14 mouse cellular contexts compared by ENCODE assay signal in the genomic region with DNA sequence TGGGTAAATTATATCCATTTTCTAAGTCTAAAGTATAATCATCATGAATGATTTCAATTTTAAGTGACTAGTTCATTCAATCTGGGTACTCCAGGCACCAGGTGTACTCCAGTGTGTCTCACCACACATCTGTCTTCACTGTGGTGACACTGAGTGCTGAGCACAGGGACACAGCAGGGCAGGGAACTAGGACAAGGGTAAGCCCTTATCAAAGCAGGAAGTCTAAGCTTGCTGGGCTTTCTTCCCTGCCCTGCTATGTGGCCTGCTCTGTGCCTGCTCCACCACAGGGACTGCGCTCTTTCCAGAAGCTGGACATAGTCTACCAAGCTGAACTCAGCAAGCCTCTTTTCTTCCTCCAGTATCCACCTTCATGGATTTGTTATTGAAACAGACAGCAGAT. TPM values are rescaled to one million over a fixed set of nuclear protein-coding genes. Genes with fewer than 3 reads are reported as not detected.
DNase-seq lines count a peak whose midpoint lies in the region; ATAC-seq and TF ChIP-seq lines count a peak whose summit lies in the region.
"Had no signal": no experiment of that assay in that cellular context is flagged by ENCODE, and none has a peak within 500 bp of the region (broad histone marks: within the 10 kb centered on the region; RNA-seq: fewer than 3 reads in every experiment).

No protein-coding gene starts in this region.

- WGBS in liver, adult 2 months = 44% methylated on average over 1 of the region's 1 CpGs
- WGBS in heart, adult 2 months = 17% methylated on average over 1 of the region's 1 CpGs
- 88% methylated on average over 1 of the region's 1 CpGs for WGBS in intestine, embryonic 15.5 days
- 95% methylated on average over 1 of the region's 1 CpGs for WGBS in forebrain, embryonic 16.5 days

- H3K36me3 ChIP-seq in liver, adult 2 months (ENCODE audit: control insufficient read depth, insufficient read depth, low read length) = no peaks in the 10 kb centered on the region
- H3K36me3 ChIP-seq in heart, adult 2 months (ENCODE audit: control insufficient read depth, insufficient read depth, low read length) = peaks cover 3% of the 10 kb centered on the region
- H3K36me3 ChIP-seq in intestine, embryonic 15.5 days = no peaks in the 10 kb centered on the region
- no peaks in the 10 kb centered on the region for H3K36me3 ChIP-seq in forebrain, embryonic 16.5 days (ENCODE audit: control insufficient read depth, insufficient read depth)
- H3K36me3 ChIP-seq: midbrain, embryonic 15.5 days; neural tube, embryonic 15.5 days had no signal

- H3K4me1 ChIP-seq in liver, adult 2 months (ENCODE audit: control insufficient read depth, insufficient read depth, low read length) = no peaks in the 10 kb centered on the region
- H3K4me1 ChIP-seq in heart, adult 2 months (ENCODE audit: control insufficient read depth, insufficient read depth, low read length) = peaks cover 6% of the 10 kb centered on the region
- H3K4me1 ChIP-seq in intestine, embryonic 15.5 days (replicated peaks) = 0 out of 2 replicates have a peak, but pooled peaks cover 2% of the 10 kb centered on the region
- H3K4me1 ChIP-seq in forebrain, embryonic 16.5 days (replicated peaks; ENCODE audit: control insufficient read depth, insufficient read depth, low read length) = no peaks in the 10 kb centered on the region
- H3K4me1 ChIP-seq: embryonic facial prominence, embryonic 10.5 days; limb, embryonic 13.5 days; neural tube, embryonic 15.5 days had no signal

- H3K27me3 ChIP-seq in liver, adult 2 months (ENCODE audit: control insufficient read depth, insufficient read depth, low read length) = no peaks in the 10 kb centered on the region
- H3K27me3 ChIP-seq in heart, adult 2 months (ENCODE audit: control insufficient read depth, insufficient read depth, low read length) = no peaks in the 10 kb centered on the region
- no peaks in the 10 kb centered on the region for H3K27me3 ChIP-seq in intestine, embryonic 15.5 days (replicated peaks)
- no peaks in the 10 kb centered on the region for H3K27me3 ChIP-seq in forebrain, embryonic 16.5 days (replicated peaks; ENCODE audit: control insufficient read depth, insufficient read depth, low read length)
- H3K27me3 ChIP-seq: limb, embryonic 13.5 days; midbrain, embryonic 15.5 days; neural tube, embryonic 15.5 days had no signal

- TF ChIP-seq EP300 in heart, adult 2 months (IDR thresholded peaks at IDR 0.05; ENCODE audit: insufficient read depth, low read depth, low read length) = peak; percentile 81

- TF ChIP-seq POLR2A in liver, adult 2 months (IDR thresholded peaks at IDR 0.05; ENCODE audit: extremely low read depth, insufficient read depth, low read length) = no peak
- TF ChIP-seq POLR2A in heart, adult 2 months (IDR thresholded peaks at IDR 0.05; ENCODE audit: insufficient read depth, low read depth, low read length) = no peak

- DNase-seq in liver, adult 2 months (ENCODE audit: extremely low read depth, low read depth, low spot score) = peak; percentile 69
- DNase-seq in liver = no peak
- peak; percentile 31 to 56 for DNase-seq in heart, adult 2 months
- DNase-seq in cerebellum, adult 8-10 months = no peak
- DNase-seq in cerebellum, postnatal 4 days (ENCODE audit: low spot score in 2 of 2) = no peak
- DNase-seq: forebrain, postnatal 0 days had no signal

- H3K4me2 ChIP-seq in intestine, embryonic 15.5 days (replicated peaks) = no peak overlapping the region
- no peak overlapping the region for H3K4me2 ChIP-seq in forebrain, embryonic 16.5 days (ENCODE audit: low read length)
- H3K4me2 ChIP-seq: hindbrain, embryonic 14.5 days; limb, embryonic 13.5 days; midbrain, embryonic 15.5 days; neural tube, embryonic 15.5 days had no signal

- no peak overlapping the region for H3K27ac ChIP-seq in liver, adult 2 months (replicated peaks; ENCODE audit: insufficient read depth, low read depth, low read length)
- peak overlapping the region; percentile 57 for H3K27ac ChIP-seq in heart, adult 2 months
- no peak overlapping the region for H3K27ac ChIP-seq in intestine, embryonic 15.5 days
- no peak overlapping the region for H3K27ac ChIP-seq in forebrain, embryonic 16.5 days (ENCODE audit: low read length)
- H3K27ac ChIP-seq: embryonic facial prominence, embryonic 10.5 days; hindbrain, embryonic 14.5 days; limb, embryonic 13.5 days; midbrain, embryonic 15.5 days; neural tube, embryonic 15.5 days had no signal

- H3K9me3 ChIP-seq in intestine, embryonic 15.5 days = no peaks in the 10 kb centered on the region
- H3K9me3 ChIP-seq in forebrain, embryonic 16.5 days (ENCODE audit: control insufficient read depth, low read length) = no peaks in the 10 kb centered on the region
- H3K9me3 ChIP-seq: embryonic facial prominence, embryonic 10.5 days; limb, embryonic 13.5 days; midbrain, embryonic 15.5 days; neural tube, embryonic 15.5 days had no signal

- H3K9ac ChIP-seq in liver, adult 2 months (ENCODE audit: low read depth, low read length) = no peak overlapping the region
- no peak overlapping the region for H3K9ac ChIP-seq in heart, adult 2 months (ENCODE audit: low read depth, low read length)
- H3K9ac ChIP-seq in intestine, embryonic 15.5 days = no peak overlapping the region
- H3K9ac ChIP-seq in forebrain, embryonic 16.5 days (replicated peaks; ENCODE audit: low read depth, low read length) = no peak overlapping the region
- H3K9ac ChIP-seq: forebrain, postnatal 0 days; hindbrain, embryonic 14.5 days; limb, embryonic 13.5 days; midbrain, embryonic 15.5 days; neural tube, embryonic 15.5 days had no signal

- ATAC-seq in intestine, embryonic 15.5 days = peak; percentile 97
- ATAC-seq in neutrophil, adult 5-6 weeks (ENCODE audit: extremely low read depth, insufficient number of reproducible peaks, low FRiP score, poor library complexity, severe bottlenecking) = peak; percentile 33; the same call in 1 of the 2 replicates
- ATAC-seq in forebrain, embryonic 16.5 days = no peak
- ATAC-seq: forebrain, postnatal 0 days; midbrain, embryonic 15.5 days had no signal

- no peak for TF ChIP-seq CTCF in liver, adult 2 months (IDR thresholded peaks at IDR 0.05; ENCODE audit: low read depth, low read length)
- TF ChIP-seq CTCF in heart, adult 2 months (IDR thresholded peaks at IDR 0.05) = peak; percentile 33

- intact Hi-C loops in heart, adult 2 months (cut with DNase I) = no loop called here

- no peak overlapping the region for H3K4me3 ChIP-seq in liver, adult 2 months (ENCODE audit: insufficient read depth, low read depth, low read length)
- no peak overlapping the region for H3K4me3 ChIP-seq in heart, adult 2 months
- H3K4me3 ChIP-seq in intestine, embryonic 15.5 days (replicated peaks) = no peak overlapping the region
- H3K4me3 ChIP-seq in forebrain, embryonic 16.5 days (replicated peaks; ENCODE audit: low read length) = no peak overlapping the region
- H3K4me3 ChIP-seq: embryonic facial prominence, embryonic 10.5 days; limb, embryonic 13.5 days; midbrain, embryonic 15.5 days; neural tube, embryonic 15.5 days had no signal

- H3K79me2 ChIP-seq in liver, adult 2 months (ENCODE audit: control insufficient read depth, insufficient read depth, low read length) = peaks cover 15% of the 10 kb centered on the region; the same call in 1 of the 2 replicates
- H3K79me2 ChIP-seq in heart, adult 2 months (replicated peaks; ENCODE audit: control insufficient read depth, insufficient read depth, low read length) = peaks cover 8% of the 10 kb centered on the region

RNA-seq across cellular contexts. Expression of gene Yaf2, which starts 18.0 kb away (rescaled TPM):
- 14.8 and 16.6 TPM in 2 replicates for total RNA-seq in liver, adult 2 months (2014; rRNA removed)
- polyA plus RNA-seq in liver, adult 2 months (2012; rRNA removed) = 14.2 and 15.6 TPM in 2 replicates
- total RNA-seq in heart, adult 2 months (2021) = 10 to 100 TPM; 17.8 to 21.4 TPM
- 22.0 and 35.9 TPM in 2 replicates for polyA plus RNA-seq in heart, adult 2 months (2012; rRNA removed)
- polyA plus RNA-seq in intestine, embryonic 15.5 days (2015; fragmentation: Nextera tagmentation; extraction: Ambion mirVana) = 69.0 and 73.6 TPM in 2 replicates
- total RNA-seq in neutrophil, adult 5-6 weeks (2017) = 18.2 and 21.7 TPM in 2 replicates
- 117 and 124 TPM in 2 replicates for polyA plus RNA-seq in forebrain, embryonic 16.5 days (2015; fragmentation: Nextera tagmentation; extraction: Ambion mirVana)

RNA-seq across cellular contexts. Expression of gene Gxylt1, which starts 43.8 kb away (rescaled TPM):
- 5.7 and 6.1 TPM in 2 replicates for total RNA-seq in liver, adult 2 months (2014; rRNA removed)
- 1.4 and 1.5 TPM in 2 replicates for polyA plus RNA-seq in liver, adult 2 months (2012; rRNA removed)
- 10 to 100 TPM; 10.3 to 10.4 TPM for total RNA-seq in heart, adult 2 months (2021)
- polyA plus RNA-seq in heart, adult 2 months (2012; rRNA removed) = 2.7 and 4.1 TPM in 2 replicates
- 10.2 and 10.8 TPM in 2 replicates for polyA plus RNA-seq in intestine, embryonic 15.5 days (2015; fragmentation: Nextera tagmentation; extraction: Ambion mirVana)
- 49.0 and 56.4 TPM in 2 replicates for total RNA-seq in neutrophil, adult 5-6 weeks (2017)
- 10.6 and 11.6 TPM in 2 replicates for polyA plus RNA-seq in forebrain, embryonic 16.5 days (2015; fragmentation: Nextera tagmentation; extraction: Ambion mirVana)

Comparison
In these comparisons a context has a peak if more than half of its experiments do, and no peak if none do; other contexts are left out.
1. DNase-seq: peak in liver, adult 2 months (single experiment) and heart, adult 2 months (2 of 2); none in liver (single experiment), cerebellum, adult 8-10 months (single experiment) and cerebellum, postnatal 4 days (0 of 2).